Mouse (Mus musculus) midbrain, embryonic 14.5 days (tissue): ENCODE measurements at regions not wholly inside any gene's neighbourhood (a gene's known extent, or its start where the extent isn't known, plus 50 kb on each side); places are given as distances from the start of the nearest gene placed in this dataset.

Experiments used
- ATAC-seq: fragments of 200-750 bp; cut with Nextera tagmentation; 2 replicates; pipeline ENCODE4 v1.8.0; 2017; ENCODE audit warnings: moderate number of reproducible peaks, moderate library complexity; ENCODE audit not compliant: low FRiP score, low TSS enrichment
- DNase-seq: peaks from one replicate; pipeline ENCODE4 v3.0.0-alpha.2; 2015
- H3K27ac ChIP-seq: fragments of 300-500 bp; sonication (generic); replicated peaks from 2 replicates; pipeline ENCODE4 v1.5.1; 2014; ENCODE audit warnings: mild to moderate bottlenecking, low read depth, low read length, moderate library complexity
- H3K27me3 ChIP-seq: fragments of 300-500 bp; sonication (generic); 2 replicates; pipeline ENCODE4 v1.6.1; 2014; ENCODE audit warnings: low read length, control low read depth, mixed read lengths; ENCODE audit not compliant: control insufficient read depth, insufficient read depth
- H3K36me3 ChIP-seq: fragments of 300-500 bp; sonication (generic); 2 replicates; pipeline ENCODE4 v1.6.1; 2014; ENCODE audit warnings: low read length, control low read depth; ENCODE audit not compliant: control insufficient read depth, insufficient read depth
- H3K4me1 ChIP-seq: fragments of 300-500 bp; sonication (generic); 2 replicates; pipeline ENCODE4 v1.6.1; 2014; ENCODE audit warnings: mild to moderate bottlenecking, antibody characterized with exemption, low read length, control low read depth; ENCODE audit not compliant: control insufficient read depth, insufficient read depth
- H3K4me2 ChIP-seq: fragments of 300-500 bp; sonication (generic); 2 replicates; pipeline ENCODE4 v1.6.1; 2014; ENCODE audit warnings: mild to moderate bottlenecking, low read length, moderate library complexity
- H3K4me3 ChIP-seq: fragments of 300-500 bp; sonication (generic); replicated peaks from 2 replicates; pipeline ENCODE4 v1.5.1; 2014; ENCODE audit warnings: low read depth, low read length
- H3K9ac ChIP-seq: fragments of 300-500 bp; sonication (generic); replicated peaks from 2 replicates; pipeline ENCODE4 v1.6.1; 2014; ENCODE audit warnings: mild to moderate bottlenecking, low read length, moderate library complexity
- H3K9me3 ChIP-seq: fragments of 300-500 bp; sonication (generic); 2 replicates; pipeline ENCODE4 v1.6.1; 2016; ENCODE audit warnings: low read length, control low read depth, mixed read lengths; ENCODE audit not compliant: control insufficient read depth
- WGBS: fragments of 180-500 bp; shearing (Covaris S2); extraction: QIAGEN DNeasy Blood & Tissue Kit; methylation state at CpG from one replicate; pipeline ENCODE4 v1.1.7; 2014; 5-methylcytosine and 5-hydroxymethylcytosine counted together

GRCm38 (mm10) chr12:94670035-94670434, 1022.0 kb upstream of the Flrt2 start:
- no peak for ATAC-seq
- DNase-seq, result no peak
- Histone ChIP-seq H3K4me2 (no peak overlapping the region), H3K9me3 (no peaks in the 10 kb centered on the region), H3K9ac (no peak overlapping the region), H3K27ac (no peak overlapping the region), H3K27me3 (no peaks in the 10 kb centered on the region), H3K4me3 (no peak overlapping the region), H3K36me3 (no peaks in the 10 kb centered on the region), H3K4me1 (no peaks in the 10 kb centered on the region)
- WGBS, result 92% methylated on average over 1 of the region's 1 CpGs

GRCm38 (mm10) chr12:94674925-94675324, 1017.1 kb upstream of the Flrt2 start:
- H3K4me3 ChIP-seq, result no peak overlapping the region
- H3K27me3 ChIP-seq, result no peaks in the 10 kb centered on the region
- H3K9ac ChIP-seq, result no peak overlapping the region
- no peak overlapping the region for H3K27ac ChIP-seq
- no peak for ATAC-seq
- no peaks in the 10 kb centered on the region for H3K4me1 ChIP-seq
- no peak overlapping the region for H3K4me2 ChIP-seq
- no peaks in the 10 kb centered on the region for H3K36me3 ChIP-seq
- no peaks in the 10 kb centered on the region for H3K9me3 ChIP-seq
- 67% methylated on average over 2 of the region's 2 CpGs for WGBS
- DNase-seq, result peak; percentile 4

- peak; percentile 75; the same call in 1 of the 2 replicates for ATAC-seq
Observed at GRCm38 (mm10) chr12:94691341-94692029, 1000.5 kb upstream of the Flrt2 start.

GRCm38 (mm10) chr12:94731391-94731790, 960.6 kb upstream of the Flrt2 start:
- 76% methylated on average over 5 of the region's 5 CpGs for WGBS
- H3K36me3 ChIP-seq, result no peaks in the 10 kb centered on the region
- DNase-seq, result no peak

More at GRCm38 (mm10) chr12:94691341-94692029, 1000.5 kb upstream of the Flrt2 start:
- H3K27me3 ChIP-seq, result no peaks in the 10 kb centered on the region
- H3K9me3 ChIP-seq, result no peaks in the 10 kb centered on the region
- 39% methylated on average over 2 of the region's 2 CpGs for WGBS
- no peak overlapping the region for H3K27ac ChIP-seq
- no peak overlapping the region for H3K4me2 ChIP-seq
- H3K4me1 ChIP-seq, result no peaks in the 10 kb centered on the region
- DNase-seq, result peak; percentile 58
- no peak overlapping the region for H3K4me3 ChIP-seq
- no peaks in the 10 kb centered on the region for H3K36me3 ChIP-seq
- no peak overlapping the region for H3K9ac ChIP-seq

GRCm38 (mm10) chr12:94733179-94733578, 958.8 kb upstream of the Flrt2 start:
- DNase-seq (peak; percentile 18), ATAC-seq (no peak)
- Histone ChIP-seq H3K27me3 (no peaks in the 10 kb centered on the region), H3K4me1 (peaks cover 8% of the 10 kb centered on the region; the same call in 1 of the 2 replicates), H3K9ac (no peak overlapping the region; the same call in 1 of the 2 replicates), H3K4me2 (no peak overlapping the region), H3K27ac (0 out of 2 replicates have a peak overlapping the region, but pooled peaks have one; percentile 37), H3K9me3 (no peaks in the 10 kb centered on the region), H3K4me3 (no peak overlapping the region), H3K36me3 (no peaks in the 10 kb centered on the region)
- 29% methylated on average over 4 of the region's 4 CpGs for WGBS

More at GRCm38 (mm10) chr12:94731391-94731790, 960.6 kb upstream of the Flrt2 start:
- peaks cover 8% of the 10 kb centered on the region; the same call in 1 of the 2 replicates for H3K4me1 ChIP-seq
- no peak overlapping the region for H3K9ac ChIP-seq
- H3K4me2 ChIP-seq, result no peak overlapping the region
- no peaks in the 10 kb centered on the region for H3K27me3 ChIP-seq
- H3K27ac ChIP-seq, result no peak overlapping the region
- H3K4me3 ChIP-seq, result no peak overlapping the region
- no peaks in the 10 kb centered on the region for H3K9me3 ChIP-seq
- ATAC-seq, result no peak

GRCm38 (mm10) chr12:94737263-94737662, 954.8 kb upstream of the Flrt2 start:
- no peak overlapping the region for H3K9ac ChIP-seq
- no peak overlapping the region for H3K4me3 ChIP-seq
- DNase-seq (peak; percentile 64), ATAC-seq (peak; percentile 55; the same call in 1 of the 2 replicates)
- H3K36me3 ChIP-seq, result no peaks in the 10 kb centered on the region
- H3K27ac ChIP-seq, result no peak overlapping the region
- H3K9me3 ChIP-seq, result no peaks in the 10 kb centered on the region
- no peak overlapping the region for H3K4me2 ChIP-seq
- 50% methylated on average over 4 of the region's 4 CpGs for WGBS
- H3K27me3 ChIP-seq, result no peaks in the 10 kb centered on the region
- peaks cover 8% of the 10 kb centered on the region; the same call in 1 of the 2 replicates for H3K4me1 ChIP-seq

GRCm38 (mm10) chr12:94749747-94750515, 942.1 kb upstream of the Flrt2 start:
- Histone ChIP-seq H3K27me3 (no peaks in the 10 kb centered on the region), H3K4me2 (no peak overlapping the region), H3K4me3 (no peak overlapping the region), H3K9me3 (no peaks in the 10 kb centered on the region), H3K4me1 (no peaks in the 10 kb centered on the region), H3K36me3 (no peaks in the 10 kb centered on the region), H3K27ac (no peak overlapping the region), H3K9ac (no peak overlapping the region)
- DNase-seq, result no peak
- ATAC-seq, result no peak
- WGBS, result 83% methylated on average over 6 of the region's 6 CpGs

- Histone ChIP-seq H3K36me3 (no peaks in the 10 kb centered on the region), H3K27ac (no peak overlapping the region), H3K9ac (no peak overlapping the region), H3K9me3 (no peaks in the 10 kb centered on the region), H3K4me3 (no peak overlapping the region), H3K4me2 (no peak overlapping the region), H3K27me3 (no peaks in the 10 kb centered on the region), H3K4me1 (no peaks in the 10 kb centered on the region)
- no peak for ATAC-seq
- no peak for DNase-seq
- WGBS, result 95% methylated on average over 2 of the region's 2 CpGs
Observed at GRCm38 (mm10) chr12:94755754-94756153, 936.3 kb upstream of the Flrt2 start.
